Mouse (Mus musculus) 3T3-L1 (cell line): Measurements from ENCODE around the gene Vtn.

ENCODE experiments used
- DNase-seq: peaks from one replicate; pipeline ENCODE4 v3.0.0-alpha.2; 2015; ENCODE audit warnings: low read depth, low spot score

The Vtn gene

DNA sequence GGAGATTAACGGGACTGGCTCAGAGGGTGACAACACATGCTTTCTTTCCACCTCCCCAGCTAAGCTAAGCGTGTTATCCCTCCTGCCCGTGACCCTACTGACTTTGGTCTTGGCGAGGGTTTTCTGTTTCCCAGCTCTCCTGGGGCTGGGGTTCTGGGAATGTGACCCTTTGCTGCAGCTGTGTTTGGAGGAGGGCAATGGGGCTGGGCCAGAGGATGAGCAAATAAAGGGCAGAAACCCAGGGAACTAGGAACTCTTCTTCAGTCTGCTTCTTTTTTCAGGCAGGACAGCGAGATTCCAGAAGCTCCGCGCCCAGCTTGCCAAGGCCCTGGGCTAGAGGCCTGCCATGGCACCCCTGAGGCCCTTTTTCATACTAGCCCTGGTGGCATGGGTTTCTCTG lies at the start of gene Vtn:
Gene Vtn (plus strand): TSS at position 88 of the 400 bp plus-strand sequence.
- no peak for DNase-seq

DNA sequence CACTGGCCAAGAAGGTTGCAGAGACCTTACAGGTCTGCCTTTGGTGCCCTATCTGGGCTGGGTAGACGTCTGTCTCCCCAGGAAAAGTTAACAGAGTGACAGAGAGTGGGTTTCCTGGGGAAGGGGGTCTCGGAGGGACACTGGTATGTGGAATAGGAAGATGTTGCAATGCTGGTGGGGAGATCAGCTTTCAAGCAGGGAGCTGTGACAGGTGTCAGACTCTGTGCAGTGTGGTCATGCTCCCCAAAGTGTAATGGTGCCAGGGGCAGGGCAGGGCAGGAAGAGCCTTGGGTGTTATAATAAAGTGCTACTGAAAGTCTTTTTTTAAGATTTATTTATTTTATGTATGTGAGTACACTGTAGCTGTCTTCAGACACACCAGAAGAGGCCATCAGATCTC lies 48.6 kb upstream of the Vtn start:
- no peak for DNase-seq

DNA sequence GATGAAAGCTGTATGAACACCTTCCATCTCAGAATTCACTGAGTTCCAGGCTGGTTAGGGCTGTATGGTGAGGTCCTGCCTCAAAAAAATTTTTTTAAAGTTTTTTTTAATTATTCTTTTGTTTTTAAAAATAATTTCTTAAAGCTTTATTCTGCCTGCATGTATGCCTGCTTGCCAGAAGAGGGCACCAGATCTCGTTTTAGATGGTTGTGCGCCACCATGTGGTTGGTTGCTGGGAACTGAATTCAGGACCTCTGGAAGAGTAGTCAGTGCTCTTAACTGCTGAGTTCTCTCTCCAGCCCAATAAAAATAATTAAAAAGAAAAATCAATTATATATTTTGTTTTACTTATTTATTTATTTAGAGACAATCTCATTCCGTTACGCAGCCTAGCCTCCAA lies 45.2 kb upstream of the Vtn start:
- DNase-seq: peak; percentile 78

DNA sequence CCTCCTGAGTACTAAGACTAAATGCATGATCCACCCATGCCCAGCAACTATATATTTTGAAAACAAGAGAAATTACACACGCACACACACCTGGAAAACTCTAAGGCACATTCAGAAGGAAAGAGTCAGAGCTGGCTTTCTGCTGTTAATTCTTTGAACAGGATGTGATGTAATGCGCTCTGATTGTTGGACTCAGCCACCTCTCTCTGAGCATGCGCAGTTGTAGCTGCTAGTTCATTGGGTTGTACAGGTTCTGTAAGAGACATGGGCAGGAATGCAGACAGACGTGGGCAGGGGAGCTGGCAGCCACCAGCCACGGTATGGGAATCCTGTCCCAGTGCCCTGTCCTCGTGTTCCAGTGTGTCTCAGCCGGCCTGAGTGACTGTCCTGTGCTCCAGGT lies 44.6 kb upstream of the Vtn start:
- no peak for DNase-seq

DNA sequence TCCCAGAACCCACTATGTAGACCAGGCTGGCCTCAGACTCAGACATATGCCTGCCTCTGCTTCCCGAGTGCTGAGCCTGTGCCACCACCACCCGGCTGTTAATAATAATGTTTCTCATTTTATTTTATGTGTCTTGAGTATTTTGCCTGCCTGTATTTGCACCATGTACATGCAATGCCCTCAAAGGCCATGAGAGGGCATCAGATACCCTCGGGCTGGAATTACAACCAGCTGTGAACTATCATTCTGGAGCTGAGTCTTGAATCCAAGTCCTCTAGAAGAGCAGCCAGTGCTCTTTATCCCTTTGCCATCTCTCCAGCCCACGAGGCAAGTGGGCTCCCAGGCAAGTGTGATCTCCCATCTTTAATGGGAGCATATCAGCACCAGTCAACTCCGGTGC lies 43.6 kb upstream of the Vtn start:
- DNase-seq: peak; percentile 76

DNA sequence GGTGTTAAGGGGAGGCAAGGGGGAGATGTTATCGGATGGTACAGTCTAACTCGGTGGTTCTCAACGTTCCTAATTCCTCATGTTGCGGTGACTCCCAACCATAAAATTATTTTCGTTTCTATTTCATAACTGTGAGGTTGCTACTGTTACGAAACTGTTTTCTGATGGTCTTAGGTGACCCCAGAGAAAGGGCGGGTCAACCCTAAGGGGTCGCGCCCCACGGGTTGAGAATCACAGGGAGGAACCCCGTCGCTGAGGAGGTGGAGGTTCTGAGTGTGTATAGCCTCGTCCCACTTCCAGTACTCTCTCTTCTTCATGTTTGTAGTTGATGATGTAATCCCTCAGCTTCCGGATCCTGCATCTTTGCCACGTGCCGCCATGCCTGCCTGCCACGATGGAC lies 40.2 kb upstream of the Vtn start:
- DNase-seq: no peak

DNA sequence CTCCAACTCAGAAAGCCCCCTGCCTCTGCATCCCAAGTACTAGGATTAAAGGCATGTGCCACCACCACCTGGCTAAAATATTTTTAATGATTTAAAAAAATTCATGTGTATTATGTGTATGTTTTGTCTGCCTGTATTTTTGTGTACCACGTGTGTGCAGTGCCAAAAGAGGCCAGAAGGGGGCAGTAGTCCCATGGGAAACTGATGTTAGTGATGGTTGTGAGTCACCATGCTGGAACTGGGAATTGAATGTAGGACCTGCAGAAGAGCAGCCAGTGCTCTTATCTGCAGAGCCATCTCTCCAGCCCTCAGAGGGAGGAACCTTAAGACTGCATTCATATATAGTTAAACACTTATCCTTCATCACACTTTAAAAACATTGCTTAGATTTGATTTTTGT lies 37.0 kb upstream of the Vtn start:
- peak; percentile 50 for DNase-seq

DNA sequence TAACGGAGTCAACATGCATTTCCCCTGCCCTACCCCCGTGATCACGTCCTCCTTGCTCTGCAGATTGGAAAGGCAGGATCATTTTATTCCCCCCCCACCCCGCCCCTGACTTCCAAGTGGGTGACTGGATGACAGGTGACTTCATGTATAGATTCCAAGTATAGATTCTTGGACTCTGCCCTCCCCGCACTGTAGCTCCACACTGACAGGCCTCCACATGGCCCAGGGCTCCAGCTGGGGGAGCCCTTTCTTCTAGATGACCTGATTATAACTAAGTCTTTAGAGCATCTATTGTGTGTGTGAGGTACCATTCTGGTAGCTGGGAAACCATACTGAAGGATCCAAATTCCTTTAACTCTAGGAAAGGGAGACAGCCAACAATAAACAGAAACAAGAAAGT lies 36.2 kb upstream of the Vtn start:
- no peak for DNase-seq

DNA sequence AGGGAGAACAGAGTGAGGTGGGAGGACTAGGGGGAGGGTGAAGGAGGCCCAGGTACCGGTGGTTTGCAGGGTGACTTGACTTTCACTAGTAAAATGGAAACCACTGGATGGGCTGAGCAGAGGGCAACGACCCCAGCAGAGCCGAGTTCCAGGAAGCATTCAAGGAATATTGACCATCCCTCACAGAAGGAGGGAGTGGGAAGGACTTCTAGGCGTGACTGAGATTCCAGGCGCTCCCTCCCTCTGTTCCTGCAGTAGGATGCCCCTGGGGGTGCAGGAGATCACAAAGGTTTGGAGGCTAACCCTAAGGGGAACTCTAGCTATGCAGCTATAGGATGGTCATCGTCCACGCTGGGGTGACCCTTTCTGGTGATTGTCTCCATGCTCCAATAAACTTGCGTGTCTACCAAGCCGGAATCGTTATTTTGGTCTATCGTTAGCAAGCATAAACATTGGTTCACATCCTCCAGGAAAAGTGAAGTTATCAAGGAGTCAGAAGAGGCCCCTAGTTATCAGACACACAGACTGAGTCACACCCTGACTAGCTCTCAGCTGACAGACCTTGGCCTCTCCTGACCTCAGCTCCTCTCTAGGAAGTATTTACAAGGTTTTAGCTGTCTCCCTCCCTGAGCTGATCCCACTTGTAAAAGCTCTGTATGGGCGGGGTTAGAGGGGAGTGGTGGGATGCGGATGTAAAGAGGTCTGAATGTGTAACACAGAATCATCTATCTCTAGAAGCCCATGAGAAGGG lies 35.4 kb upstream of the Vtn start:
- peak; percentile 25 for DNase-seq

DNA sequence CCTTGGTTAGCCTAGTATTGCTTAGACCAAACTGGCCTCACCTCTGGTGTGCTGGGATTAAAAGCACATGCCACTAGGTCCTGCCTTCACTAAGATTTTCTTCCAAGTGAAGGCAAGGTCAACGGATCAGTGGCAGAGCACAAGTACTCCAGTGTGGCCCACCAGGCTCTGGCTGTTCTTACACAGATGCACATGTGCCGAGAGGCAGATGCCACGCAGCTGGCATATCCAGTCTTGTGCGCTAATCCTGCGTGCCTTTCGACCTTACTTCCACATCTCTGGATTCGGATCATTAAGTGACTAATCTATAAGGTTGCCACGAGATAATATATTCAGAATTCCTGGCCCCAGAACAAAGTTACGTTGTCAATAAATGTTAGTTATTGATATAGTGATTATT lies 33.8 kb upstream of the Vtn start:
- no peak for DNase-seq

DNA sequence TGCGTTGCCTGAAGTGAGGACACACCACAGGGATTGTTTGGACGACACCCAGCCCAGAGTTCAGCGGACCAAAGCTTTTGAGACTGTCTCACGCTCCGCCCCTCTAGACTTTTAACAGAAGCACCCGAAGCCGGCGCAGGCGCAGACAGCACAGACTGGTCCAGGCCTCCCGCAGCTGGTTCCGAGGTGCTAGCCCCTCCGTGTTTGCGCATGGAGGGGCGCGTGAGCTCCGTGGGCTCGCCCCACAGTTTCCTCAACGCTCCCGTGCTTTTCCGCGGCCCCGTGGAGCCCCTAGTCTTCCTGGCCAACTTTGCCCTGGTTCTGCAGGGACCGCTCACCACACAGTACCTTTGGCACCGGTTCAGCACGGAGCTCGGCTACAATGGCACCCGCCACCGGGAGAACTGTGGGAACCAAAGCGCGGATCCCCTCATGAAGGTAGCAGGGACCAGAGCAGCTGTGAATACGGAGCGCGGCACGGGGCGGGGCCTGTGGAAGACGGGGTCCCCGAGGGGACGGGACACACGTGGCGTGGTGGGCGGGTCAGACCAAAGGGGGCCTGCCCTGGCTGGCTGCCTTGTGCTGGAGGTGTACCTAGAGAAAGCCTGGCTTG lies 33.2 kb upstream of the Vtn start, which contains the start of gene Slc46a1:
Gene Slc46a1 (plus strand): TSS at position 130 of the 613 bp plus-strand sequence.
- DNase-seq: peak; percentile 93

DNA sequence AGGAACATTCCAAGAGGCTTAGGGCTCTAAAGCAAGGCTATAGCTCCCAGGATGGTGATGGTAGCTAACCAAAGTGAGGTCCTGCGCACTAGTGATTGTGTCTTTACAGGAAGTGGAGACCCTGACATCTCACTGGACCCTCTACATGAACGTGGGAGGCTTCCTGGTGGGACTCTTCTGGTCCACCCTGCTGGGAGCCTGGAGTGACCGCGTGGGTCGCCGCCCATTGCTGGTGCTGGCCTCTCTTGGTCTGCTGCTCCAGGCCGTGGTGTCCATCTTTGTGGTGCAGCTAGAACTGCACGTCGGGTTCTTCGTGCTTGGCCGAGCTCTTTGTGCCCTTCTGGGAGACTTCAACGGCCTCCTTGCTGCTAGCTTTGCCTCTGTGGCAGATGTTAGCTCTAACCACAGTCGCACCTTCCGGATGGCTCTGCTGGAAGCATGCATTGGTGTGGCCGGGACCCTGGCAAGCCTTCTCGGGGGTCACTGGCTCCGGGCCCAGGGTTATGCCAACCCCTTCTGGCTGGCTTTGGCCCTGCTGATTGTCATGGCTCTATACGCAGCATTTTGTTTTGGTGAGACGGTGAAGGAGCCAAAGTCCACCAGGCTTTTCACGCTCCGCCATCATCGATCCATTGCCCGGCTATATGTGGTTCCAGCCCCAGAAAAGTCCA lies 32.5 kb upstream of the Vtn start:
- no peak for DNase-seq

DNA sequence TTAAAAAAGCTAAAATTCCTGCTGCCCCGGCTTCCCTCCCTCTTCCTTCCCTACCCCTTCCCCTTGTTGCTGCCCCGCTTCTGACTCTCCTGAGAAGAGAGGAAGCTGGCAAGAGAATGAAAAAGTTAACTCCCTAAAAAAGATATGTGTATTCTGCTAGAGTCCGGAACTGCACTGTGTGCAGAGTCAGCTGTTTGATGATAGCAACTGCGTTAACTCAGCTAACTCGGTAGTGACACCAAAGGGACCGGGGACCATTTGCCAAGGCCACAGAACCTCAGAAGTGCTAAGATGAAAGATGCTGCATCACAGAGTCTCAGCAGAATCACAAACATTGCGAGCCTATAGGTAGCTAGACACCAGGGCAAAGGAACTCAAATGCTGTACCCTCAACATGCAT lies 31.4 kb upstream of the Vtn start:
- no peak for DNase-seq

DNA sequence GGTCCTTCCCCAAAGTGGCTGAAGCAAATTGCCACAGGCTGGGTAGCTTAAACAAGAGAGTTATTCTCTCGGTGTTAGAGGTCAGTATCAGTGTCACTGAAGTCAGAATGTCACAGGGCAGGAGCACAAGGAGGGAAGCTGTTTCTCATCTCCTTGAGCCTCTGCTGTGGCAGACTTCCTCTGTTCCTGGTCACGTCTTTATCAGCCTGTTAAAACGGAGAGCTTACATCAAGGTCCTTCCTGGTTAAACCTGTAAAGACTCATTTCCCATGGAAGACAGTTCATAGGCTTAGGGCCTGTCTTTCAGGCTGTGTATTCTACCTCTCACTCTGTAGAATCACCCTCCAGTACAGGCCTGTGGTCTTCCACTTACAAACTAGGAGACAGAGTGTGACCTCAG lies 31.0 kb upstream of the Vtn start:
- no peak for DNase-seq

DNA sequence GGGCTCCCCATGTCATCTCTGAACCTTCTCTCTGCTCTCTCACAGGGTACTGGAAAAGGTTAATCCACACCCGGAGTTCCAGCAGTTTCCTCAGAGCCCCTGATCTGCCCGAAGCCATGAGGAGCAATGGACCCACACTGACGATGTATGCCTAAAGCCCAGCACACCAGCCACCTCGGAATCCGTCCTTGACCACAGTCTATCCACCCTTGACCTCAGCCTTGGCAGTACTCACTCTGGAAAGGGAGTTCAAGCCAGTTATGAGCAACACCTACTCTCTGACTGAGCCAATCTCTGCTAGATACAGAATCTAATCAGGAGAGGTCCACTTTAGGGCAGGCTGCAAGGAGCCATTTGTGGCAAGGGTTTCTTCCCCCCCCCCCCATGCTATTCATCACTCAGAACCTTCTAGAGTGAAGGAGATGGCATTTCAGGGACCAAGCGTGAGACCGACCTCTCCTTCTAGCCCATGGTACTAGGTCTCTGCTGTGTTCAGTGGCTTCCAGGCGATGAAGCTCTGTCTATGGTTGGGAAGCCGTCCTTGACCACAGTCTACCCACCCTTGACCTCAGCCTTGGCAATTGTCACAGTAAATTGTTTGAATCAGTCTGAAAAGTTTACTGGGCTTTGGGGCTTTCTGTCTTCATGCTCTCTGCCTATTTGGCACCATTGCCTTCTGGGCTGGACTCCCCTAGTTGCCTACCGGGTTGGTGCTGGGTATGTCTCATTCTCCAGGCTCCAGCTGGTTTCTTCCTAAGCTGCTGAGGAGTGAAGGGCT lies 27.4 kb upstream of the Vtn start:
- DNase-seq: no peak

DNA sequence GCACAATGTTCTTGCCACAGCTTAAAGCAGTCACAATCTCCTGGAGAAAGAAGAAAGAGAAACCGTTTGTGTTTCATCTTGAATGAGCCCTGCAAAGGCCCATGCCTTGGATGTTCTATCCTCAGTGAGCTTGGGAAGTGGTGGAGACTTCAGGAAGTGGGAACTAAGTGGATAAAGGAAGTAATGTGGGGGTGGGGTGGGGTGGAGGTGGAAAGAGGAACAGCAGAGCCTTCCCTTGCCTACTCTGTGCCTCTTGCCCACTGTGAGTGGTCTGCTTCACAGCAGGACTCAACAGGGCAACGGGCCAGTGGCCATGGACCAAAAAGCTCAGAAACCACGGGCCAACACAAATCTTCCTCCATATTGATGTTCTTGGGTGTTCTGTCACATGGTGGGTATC lies 23.6 kb upstream of the Vtn start:
- no peak for DNase-seq

DNA sequence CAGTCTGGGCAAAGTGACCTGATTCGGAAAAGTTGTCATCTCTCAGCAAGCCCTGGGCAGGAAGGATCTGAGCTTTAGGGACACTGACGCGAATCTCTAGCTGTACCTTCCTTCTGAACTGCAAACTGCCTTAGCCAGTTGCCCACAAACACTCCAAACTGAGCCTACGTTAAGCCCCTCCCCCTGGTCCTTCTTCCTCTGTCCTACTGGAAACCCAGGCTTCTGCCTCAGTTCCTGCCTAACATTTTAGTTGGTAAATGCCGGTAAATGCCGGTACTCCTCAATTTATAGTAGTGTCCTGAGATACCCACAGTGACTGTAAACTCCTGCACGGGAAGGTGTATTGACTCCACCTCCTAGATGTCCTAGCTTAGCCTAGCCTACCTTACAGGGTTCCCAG lies 15.3 kb upstream of the Vtn start:
- no peak for DNase-seq

DNA sequence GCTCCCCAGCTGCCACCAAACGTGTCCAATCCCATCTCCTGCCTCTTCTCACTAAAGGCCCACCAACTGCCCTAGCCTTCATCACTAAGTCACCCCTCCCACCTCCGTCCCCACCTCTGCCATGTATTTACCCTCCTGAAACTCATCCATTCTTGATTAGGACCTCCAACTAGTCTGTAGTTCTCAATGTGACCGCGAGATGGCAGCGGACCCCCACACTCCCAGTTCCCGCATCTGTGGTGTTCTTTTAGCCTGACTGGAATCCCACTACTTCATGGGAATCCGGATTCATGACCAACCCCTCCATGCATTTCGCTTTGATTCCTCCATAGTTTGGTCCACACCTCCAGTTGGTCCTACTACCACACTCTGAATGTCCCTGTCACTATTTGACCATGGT lies 10.7 kb upstream of the Vtn start:
- peak; percentile 80 for DNase-seq

DNA sequence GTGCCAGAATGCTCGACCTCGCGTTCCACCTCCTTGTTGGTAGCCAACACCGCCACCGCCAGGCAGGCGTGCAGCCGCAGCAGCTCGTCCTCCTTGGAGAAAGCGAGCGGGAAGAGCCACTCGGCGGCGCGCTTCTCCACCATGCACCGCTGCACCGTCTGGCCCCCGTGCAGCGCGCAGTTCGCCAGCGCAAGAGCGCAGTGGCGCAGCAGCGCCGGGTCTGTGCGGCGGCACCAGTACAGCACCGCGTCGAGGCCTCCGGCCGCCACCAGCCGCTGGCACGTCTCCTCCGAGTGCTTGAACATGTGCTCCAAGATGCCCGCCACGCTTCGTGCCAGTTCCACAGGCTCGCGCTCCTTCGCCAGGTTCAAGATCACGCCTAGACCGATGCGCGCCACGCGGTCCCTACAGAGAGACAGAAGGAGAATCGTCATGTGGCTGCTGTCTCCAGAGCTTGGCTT lies 8.1 kb upstream of the Vtn start:
- DNase-seq: no peak

DNA sequence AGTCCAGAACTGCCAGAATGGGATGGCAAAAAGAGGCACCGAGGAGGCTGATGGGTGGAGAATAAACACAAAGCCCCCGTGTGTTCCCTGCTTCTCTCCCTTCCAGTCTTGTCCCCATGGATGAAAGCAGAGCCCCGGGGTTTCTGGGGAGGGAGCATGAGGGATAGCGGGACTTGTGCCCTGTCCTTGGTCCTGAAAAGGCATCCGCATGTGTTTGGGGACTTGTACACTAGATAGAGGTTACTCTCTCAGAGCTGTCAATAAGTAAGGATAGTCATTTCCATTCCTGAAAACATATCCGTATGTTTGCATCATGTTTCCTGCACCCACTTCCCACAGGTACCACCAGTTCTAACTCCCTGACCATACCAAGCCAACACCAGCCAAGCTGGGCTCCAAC lies 3.0 kb upstream of the Vtn start:
- peak; percentile 73 for DNase-seq

DNA sequence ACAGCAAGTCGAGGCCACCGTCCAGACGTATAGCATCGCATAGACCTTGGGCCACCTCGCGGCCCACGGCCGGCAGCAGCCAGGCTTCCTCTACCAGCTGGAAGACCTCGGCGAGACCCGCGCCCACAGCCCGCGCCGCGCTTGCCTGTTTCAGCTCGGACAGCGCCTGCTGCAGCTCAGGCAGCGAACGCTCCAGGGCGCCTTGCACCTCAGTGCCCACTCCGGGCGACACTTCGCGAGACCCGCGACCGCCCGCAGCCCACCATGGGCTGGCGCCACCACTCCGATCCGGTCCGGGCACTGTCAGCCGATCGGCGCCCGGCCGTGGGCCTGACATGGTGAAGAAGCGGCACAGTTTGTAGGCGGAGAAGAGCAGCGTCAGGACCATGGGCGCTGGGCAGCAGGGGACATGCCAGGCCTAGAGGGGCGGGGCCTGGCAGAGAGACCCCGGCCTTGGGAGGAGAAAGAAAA lies 1.8 kb upstream of the Vtn start:
- DNase-seq: no peak
